Mouse (Mus musculus) MEL (cell line): ENCODE results near the gene Unc5cl. TPM values are rescaled to one million over a fixed set of nuclear protein-coding genes. Genes with fewer than 3 reads are reported as not detected.

Experiments used
- DNase-seq: peaks from one replicate; pipeline ENCODE4 v3.0.0; 2011; ENCODE audit warnings: low read depth, low spot score
- H3K27ac ChIP-seq: 2 replicates; pipeline ENCODE4 v1.5.1; 2012; ENCODE audit warnings: low read depth, mild to moderate bottlenecking, control low read depth, low read length, moderate library complexity; ENCODE audit not compliant: control insufficient read depth
- H3K27me3 ChIP-seq, 2 experiments: fragments of 150-350 bp in 1 of 2; sonication (generic) in 1 of 2; 2 replicates each; pipeline ENCODE4 v1.6.1; 2012; ENCODE audit warnings: low read length in 2 of 2, mild to moderate bottlenecking in 2 of 2, improper control_type of control experiment in 1 of 2, moderate library complexity in 1 of 2; ENCODE audit not compliant: insufficient read depth in 2 of 2, control insufficient read depth in 1 of 2
- H3K36me3 ChIP-seq, 2 experiments: 2 replicates each; pipeline ENCODE4 v1.6.1; 2012 to 2014; ENCODE audit warnings: low read length in 2 of 2, improper control_type of control experiment in 1 of 2, inconsistent platforms in 1 of 2, mild to moderate bottlenecking in 1 of 2; ENCODE audit not compliant: insufficient read depth in 2 of 2, control insufficient read depth in 1 of 2
- H3K4me1 ChIP-seq, 2 experiments: fragments of 150-350 bp in 1 of 2; sonication (generic) in 1 of 2; 2 replicates each; pipeline ENCODE4 v1.6.1; 2012; ENCODE audit warnings: low read length in 2 of 2, improper control_type of control experiment in 1 of 2, mild to moderate bottlenecking in 1 of 2; ENCODE audit not compliant: insufficient read depth in 2 of 2, control insufficient read depth in 1 of 2
- H3K4me3 ChIP-seq, 2 experiments: fragments of 150-350 bp in 1 of 2; sonication (generic) in 1 of 2; 2 replicates each; pipeline ENCODE4 v1.5.1; 2012; ENCODE audit warnings: low read depth in 2 of 2, low read length in 2 of 2, mild to moderate bottlenecking in 2 of 2, moderate library complexity in 2 of 2, control low read depth in 1 of 2, improper control_type of control experiment in 1 of 2; ENCODE audit not compliant: control insufficient read depth in 1 of 2, insufficient read depth in 1 of 2
- H3K79me2 ChIP-seq: 2 replicates; pipeline ENCODE4 v1.6.1; 2012; ENCODE audit warnings: mild to moderate bottlenecking, low read length, moderate library complexity; ENCODE audit not compliant: control insufficient read depth, poor library complexity, insufficient read depth
- H3K9ac ChIP-seq: 2 replicates; pipeline ENCODE4 v1.6.1; 2012; ENCODE audit warnings: low read depth, mild to moderate bottlenecking, control low read depth, low read length, moderate library complexity; ENCODE audit not compliant: control insufficient read depth, poor library complexity, severe bottlenecking
- H3K9me3 ChIP-seq: fragments of 150-350 bp; sonication (generic); replicated peaks from 2 replicates; pipeline ENCODE4 v1.6.1; 2012; ENCODE audit warnings: mild to moderate bottlenecking, low read length, improper control_type of control experiment, moderate library complexity; ENCODE audit not compliant: insufficient read depth
- BHLHE40 ChIP-seq: IDR thresholded peaks from 2 replicates; pipeline ENCODE4 v1.6.1; 2012; ENCODE audit warnings: low read depth, mild to moderate bottlenecking, inconsistent platforms, low read length, improper control_type of control experiment, borderline replicate concordance
- E2F4 ChIP-seq: IDR thresholded peaks from 2 replicates; pipeline ENCODE4 v1.6.1; 2011; ENCODE audit warnings: low read depth, low read length, improper control_type of control experiment, borderline replicate concordance
- ELF1 ChIP-seq: IDR thresholded peaks from 2 replicates; pipeline ENCODE4 v1.6.1; 2014; ENCODE audit warnings: low read depth, mild to moderate bottlenecking, inconsistent platforms, low read length, improper control_type of control experiment, moderate library complexity
- EP300 ChIP-seq, 2 experiments: IDR thresholded peaks; 2 replicates each; pipeline ENCODE4 v1.6.1; 2011; ENCODE audit warnings: improper control_type of control experiment in 2 of 2, low read length in 2 of 2, low read depth in 1 of 2, mild to moderate bottlenecking in 1 of 2
- ETS1 ChIP-seq: IDR thresholded peaks from 2 replicates; pipeline ENCODE4 v1.6.1; 2012; ENCODE audit warnings: low read depth, mild to moderate bottlenecking, inconsistent platforms, low read length, improper control_type of control experiment, moderate library complexity
- HCFC1 ChIP-seq: IDR thresholded peaks from 2 replicates; pipeline ENCODE4 v1.6.1; 2012; ENCODE audit warnings: low read depth, mild to moderate bottlenecking, inconsistent platforms, low read length, improper control_type of control experiment, moderate library complexity
- KAT2A ChIP-seq: conservative IDR thresholded peaks from 2 replicates; pipeline ENCODE4 v1.6.1; 2012; ENCODE audit warnings: low read depth, low read length, improper control_type of control experiment, inconsistent platforms
- MAZ ChIP-seq: IDR thresholded peaks from 2 replicates; pipeline ENCODE4 v1.6.1; 2012; ENCODE audit warnings: low read depth, mild to moderate bottlenecking, inconsistent platforms, low read length, improper control_type of control experiment
- MEF2A ChIP-seq: IDR thresholded peaks from 2 replicates; pipeline ENCODE4 v1.6.1; 2014; ENCODE audit warnings: low read depth, mild to moderate bottlenecking, inconsistent platforms, low read length, improper control_type of control experiment; ENCODE audit not compliant: poor library complexity, insufficient replicate concordance, severe bottlenecking; ENCODE audit errors: extremely low read depth
- MXI1 ChIP-seq: IDR thresholded peaks from 2 replicates; pipeline ENCODE4 v1.6.1; 2011; ENCODE audit warnings: mild to moderate bottlenecking, low read depth, low read length, improper control_type of control experiment
- MYB ChIP-seq: IDR thresholded peaks from 2 replicates; pipeline ENCODE4 v1.6.1; 2011; ENCODE audit warnings: mild to moderate bottlenecking, low read depth, low read length, improper control_type of control experiment
- MYC ChIP-seq: IDR thresholded peaks from 2 replicates; pipeline ENCODE4 v1.6.1; 2011; ENCODE audit warnings: low read depth, mild to moderate bottlenecking, low read length, improper control_type of control experiment, moderate library complexity
- NELFE ChIP-seq: IDR thresholded peaks from 2 replicates; pipeline ENCODE4 v1.6.1; 2011; ENCODE audit warnings: low read depth, low read length, improper control_type of control experiment
- NRF1 ChIP-seq: IDR thresholded peaks from 2 replicates; pipeline ENCODE4 v1.6.1; 2014; ENCODE audit warnings: low read depth, mild to moderate bottlenecking, inconsistent platforms, low read length, improper control_type of control experiment, moderate library complexity; ENCODE audit not compliant: poor library complexity, insufficient read depth, severe bottlenecking
- POLR2A ChIP-seq, 2 experiments: IDR thresholded peaks; 2 replicates each; pipeline ENCODE4 v1.6.1; 2011 to 2012; ENCODE audit warnings: low read length in 2 of 2, mild to moderate bottlenecking in 2 of 2, control low read depth in 1 of 2, improper control_type of control experiment in 1 of 2, low read depth in 1 of 2, moderate library complexity in 1 of 2; ENCODE audit not compliant: control insufficient read depth in 1 of 2, insufficient read depth in 1 of 2, poor library complexity in 1 of 2
- POLR2AphosphoS5 ChIP-seq: IDR thresholded peaks from 2 replicates; pipeline ENCODE4 v1.6.1; 2012; ENCODE audit warnings: low read depth, borderline replicate concordance, mild to moderate bottlenecking, inconsistent platforms, low read length, moderate library complexity, mixed read lengths
- RCOR1 ChIP-seq: IDR thresholded peaks from 2 replicates; pipeline ENCODE4 v1.6.1; 2012; ENCODE audit warnings: low read depth, mild to moderate bottlenecking, inconsistent platforms, low read length, improper control_type of control experiment
- TCF12 ChIP-seq: IDR thresholded peaks from 2 replicates; pipeline ENCODE4 v1.6.1; 2014; ENCODE audit warnings: low read depth, mild to moderate bottlenecking, inconsistent platforms, low read length, improper control_type of control experiment, moderate library complexity
- UBTF ChIP-seq: IDR thresholded peaks from 2 replicates; pipeline ENCODE4 v1.6.1; 2012; ENCODE audit warnings: low read depth, mild to moderate bottlenecking, inconsistent platforms, low read length, improper control_type of control experiment, moderate library complexity, borderline replicate concordance; ENCODE audit not compliant: insufficient read depth
- ZC3H11A ChIP-seq: IDR thresholded peaks from 2 replicates; pipeline ENCODE4 v1.6.1; 2012; ENCODE audit warnings: low read depth, mild to moderate bottlenecking, inconsistent platforms, low read length, improper control_type of control experiment
- polyA plus RNA-seq, 2 experiments: library from polyadenylated mRNA; stranded (reverse) in 1 of 2; unstranded in 1 of 2; fragments of >175 nt in 1 of 2; fragments of >200 nt in 1 of 2; gene quantifications; 2 replicates each; pipeline versions ENCODE4 v1.2.1 to v1.2.4; 2012; ENCODE audit warnings: low replicate concordance in 2 of 2, low read depth in 1 of 2; ENCODE audit not compliant: insufficient read length in 2 of 2, insufficient read depth in 1 of 2, missing spikeins in 1 of 2
- total RNA-seq: library from RNA; depleted of rRNA; stranded (reverse); fragments of 300-350 nt; gene quantifications from 2 replicates; pipeline ENCODE4 v1.2.3, GENCODE M21; 2012

Gene Unc5cl
- total and polyA plus RNA-seq, 3 experiments, result 4.7 to 7.7 TPM; not detected in 1

DNA sequence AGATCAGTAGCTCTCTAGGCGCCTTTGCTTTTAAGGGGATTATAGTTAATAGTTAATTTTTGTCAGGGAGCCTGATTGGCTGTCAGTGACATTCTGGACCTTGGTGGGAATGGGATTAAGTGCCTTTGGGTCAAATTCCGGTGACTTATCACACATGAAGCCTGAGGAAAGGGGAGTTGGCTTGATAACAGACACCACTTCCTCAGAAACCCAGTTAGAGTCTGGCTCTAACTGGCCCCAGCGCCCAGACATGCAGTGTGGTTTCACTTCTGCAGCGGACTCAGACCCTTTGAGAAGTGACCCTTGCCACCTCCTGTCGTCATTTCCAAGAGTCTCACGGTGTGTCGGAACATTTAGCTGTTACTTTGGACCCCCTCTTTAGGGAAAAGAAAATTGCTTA lies 36.5 kb upstream of the Unc5cl start (continued):
- TF ChIP-seq ZC3H11A, result no peak

DNA sequence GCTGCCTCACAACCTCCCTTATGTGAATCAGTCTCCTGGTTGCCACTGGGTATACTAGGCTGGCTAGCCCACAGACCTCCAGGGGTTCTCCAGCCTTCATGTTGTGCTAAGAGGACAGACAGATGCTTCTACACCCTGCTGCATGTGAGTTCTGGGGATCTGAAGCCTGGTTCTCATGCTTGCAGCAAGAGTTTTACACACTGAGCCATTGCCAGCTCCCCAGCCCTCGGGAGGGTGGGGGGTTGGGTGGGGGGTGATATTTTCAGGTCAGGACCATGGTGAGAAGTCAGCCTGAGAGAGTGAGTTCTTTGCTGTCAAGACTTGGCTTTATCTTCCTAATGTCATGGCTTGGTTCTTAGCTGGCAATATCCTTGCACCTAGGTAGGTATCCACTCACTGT lies 35.9 kb upstream of the Unc5cl start:
- H3K36me3 ChIP-seq, result peaks cover 0 to 20% of the 10 kb centered on the region in 2 experiments; a peak in 2 of 4 replicates
- no peak overlapping the region for H3K27ac ChIP-seq
- H3K9ac ChIP-seq, result no peak overlapping the region
- H3K79me2 ChIP-seq, result no peaks in the 10 kb centered on the region
- H3K9me3 ChIP-seq, result no peaks in the 10 kb centered on the region
- no peak for TF ChIP-seq E2F4
- no peak for TF ChIP-seq RCOR1
- TF ChIP-seq POLR2A (IDR thresholded peaks at IDR 0.05; ENCODE audit: control insufficient read depth in 1 of 2, insufficient read depth in 1 of 2, low read depth in 1 of 2, low read length in 2 of 2, poor library complexity in 1 of 2), result no peak
- no peak for TF ChIP-seq KAT2A
- no peak for TF ChIP-seq MYB
- TF ChIP-seq UBTF, result no peak
- no peak for TF ChIP-seq MXI1
- no peak for TF ChIP-seq EP300 (IDR thresholded peaks at IDR 0.05; ENCODE audit: low read depth in 1 of 2, low read length in 2 of 2)
- peaks cover 11 to 15% of the 10 kb centered on the region in 2 experiments for H3K4me1 ChIP-seq
- H3K27me3 ChIP-seq, result no peaks in the 10 kb centered on the region
- H3K4me3 ChIP-seq, result peak overlapping the region in 1 of 2 experiments; percentile 59; a peak in 1 of 4 replicates
- no peak for DNase-seq

DNA sequence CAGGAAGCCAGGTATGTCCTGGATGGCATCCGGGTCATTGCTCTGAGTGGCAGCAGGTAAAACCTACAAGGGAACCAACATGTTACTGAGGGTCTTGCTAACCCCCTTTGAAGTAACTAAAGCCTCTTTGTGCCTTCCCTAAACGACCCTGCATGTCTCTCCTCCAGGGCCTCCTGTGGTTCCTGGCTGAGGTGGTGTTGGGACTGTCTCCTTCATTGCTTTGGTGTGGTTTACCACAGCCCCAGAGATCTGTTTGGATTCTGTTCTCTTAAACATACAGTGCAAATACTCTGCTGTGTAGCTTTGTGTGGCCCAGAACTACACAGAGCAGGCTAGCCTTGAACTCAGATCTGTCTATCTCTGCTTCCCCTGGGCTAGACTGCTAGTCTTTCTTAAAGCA lies 35.1 kb upstream of the Unc5cl start:
- H3K27ac ChIP-seq, result no peak overlapping the region
- no peak for TF ChIP-seq UBTF
- TF ChIP-seq EP300 (IDR thresholded peaks at IDR 0.05; ENCODE audit: low read depth in 1 of 2, low read length in 2 of 2), result no peak
- TF ChIP-seq TCF12, result no peak
- TF ChIP-seq NRF1, result no peak
- no peak for TF ChIP-seq ELF1
- TF ChIP-seq ETS1, result no peak
- TF ChIP-seq MYB, result no peak
- TF ChIP-seq MEF2A, result no peak
- TF ChIP-seq MAZ, result no peak
- TF ChIP-seq HCFC1, result no peak
- TF ChIP-seq POLR2AphosphoS5, result no peak
- no peak for TF ChIP-seq NELFE
- TF ChIP-seq RCOR1, result no peak
- TF ChIP-seq MYC, result no peak
- no peak for TF ChIP-seq BHLHE40
- TF ChIP-seq, all 39 proteins: peak for 0

More for the DNA sequence above, 35.1 kb upstream of the Unc5cl start:
- Histone ChIP-seq H3K9ac (no peak overlapping the region), H3K4me3 (no peak overlapping the region), H3K79me2 (no peaks in the 10 kb centered on the region), H3K4me1 (peaks cover 11 to 15% of the 10 kb centered on the region in 2 experiments), H3K36me3 (peaks cover 0 to 20% of the 10 kb centered on the region in 2 experiments; a peak in 2 of 4 replicates), H3K9me3 (no peaks in the 10 kb centered on the region), H3K27me3 (no peaks in the 10 kb centered on the region)
- no peak for DNase-seq
